Mouse (Mus musculus) cortical plate, adult 2 months (tissue): Measurements from ENCODE around the gene Sptb.

Source experiments
- CTCF ChIP-seq: fragments of 200-500 bp; IDR thresholded peaks from 2 replicates; pipeline ENCODE4 v1.5.1; 2011; ENCODE audit warnings: mild to moderate bottlenecking, control low read depth, low read length; ENCODE audit not compliant: insufficient read depth; ENCODE audit errors: extremely low read depth
- POLR2A ChIP-seq: fragments of 200-500 bp; IDR thresholded peaks from 2 replicates; pipeline ENCODE4 v1.6.1; 2011; ENCODE audit warnings: mild to moderate bottlenecking, low read length, control low read depth; ENCODE audit not compliant: insufficient read depth; ENCODE audit errors: extremely low read depth

- TF ChIP-seq CTCF, result no peak
- TF ChIP-seq POLR2A, result no peak
These were observed 112.7 kb downstream of the Sptb start for GRCm38 (mm10) chr12:76597577-76598100.
